Mouse (Mus musculus): ENCODE measurements around the gene Irf1. TPM values are rescaled to one million over a fixed set of nuclear protein-coding genes. Genes with fewer than 3 reads are reported as not detected.

The Irf1 gene
- 10 to 100 TPM; 14.5 to 68.0 TPM for polyA plus RNA-seq (2012; fragmentation: generic; extraction: Trizol)

GRCm38 (mm10) chr11:53769760-53770124 lies at the start of gene Irf1:
TSS of gene Irf1 (plus strand) at chr11:53770014.

GRCm38 (mm10) chr11:53720715-53721114 lies 49.1 kb upstream of the Irf1 start, which contains the start of gene Il5:
TSS of gene Il5 (plus strand) at chr11:53720794.

GRCm38 (mm10) chr11:53773087-53773486 lies 3.3 kb downstream of the Irf1 start, which contains the start of gene Gm17334:
TSS of gene Gm17334 (minus strand) at chr11:53773187.

Other genes starting within 250 kb of the Irf1 start
- 10 to 100 TPM in 1 of 2 experiments, 1 to 10 TPM in 1; 1.8 to 19.7 TPM for gene Kif3a, start 202.6 kb upstream of the Irf1 start, polyA plus RNA-seq (2012; fragmentation: generic; extraction: Trizol)
- gene Il4, start 151.3 kb upstream of the Irf1 start, polyA plus RNA-seq (2012; fragmentation: generic; extraction: Trizol), result not detected
- gene Il13, start 135.3 kb upstream of the Irf1 start, polyA plus RNA-seq (2012; fragmentation: generic; extraction: Trizol), result not detected
- gene Rad50, start 62.7 kb upstream of the Irf1 start, polyA plus RNA-seq (2012; fragmentation: generic; extraction: Trizol), result 1 to 10 TPM; 1.3 to 5.8 TPM
- under 1 TPM in 1 of 2 experiments, not detected in 1; 0.04 TPM for gene Il5, start 49.2 kb upstream of the Irf1 start, polyA plus RNA-seq (2012; fragmentation: generic; extraction: Trizol)
- gene Gm17334, start 3.2 kb downstream of the Irf1 start, polyA plus RNA-seq (2012; fragmentation: generic; extraction: Trizol), result 1 to 10 TPM in 1 of 2 experiments, under 1 TPM in 1; 0.25 to 1.4 TPM
- 1 to 10 TPM in 1 of 2 experiments, under 1 TPM in 1; 0.56 to 7.2 TPM for gene Gm12216, start 89.2 kb downstream of the Irf1 start, polyA plus RNA-seq (2012; fragmentation: generic; extraction: Trizol)
- 10 to 100 TPM in 1 of 2 experiments, 1 to 10 TPM in 1; 1.1 to 10.6 TPM for gene Slc22a5, start 121.6 kb downstream of the Irf1 start, polyA plus RNA-seq (2012; fragmentation: generic; extraction: Trizol)
- 1 to 10 TPM in 1 of 2 experiments, under 1 TPM in 1; 0.43 to 5.4 TPM for gene Slc22a21, start 210.3 kb downstream of the Irf1 start, polyA plus RNA-seq (2012; fragmentation: generic; extraction: Trizol)